Mouse (Mus musculus) MEL (cell line): ENCODE measurements at regions not wholly inside any gene's neighbourhood (a gene's known extent, or its start where the extent isn't known, plus 50 kb on each side); places are given as distances from the start of the nearest gene placed in this dataset.

ENCODE experiments used
- CTCF ChIP-seq, 3 experiments: IDR thresholded peaks in 2 of 3; conservative IDR thresholded peaks in 1 of 3; 2 replicates each; pipeline ENCODE4 v1.5.1; 2011 to 2012; ENCODE audit warnings: low read length in 3 of 3, low read depth in 2 of 3, mild to moderate bottlenecking in 2 of 3, improper control_type of control experiment in 1 of 3, inconsistent platforms in 1 of 3, mixed read lengths in 1 of 3, moderate library complexity in 1 of 3; ENCODE audit not compliant: control insufficient read depth in 1 of 3, insufficient read depth in 1 of 3, poor library complexity in 1 of 3, severe bottlenecking in 1 of 3
- JUND ChIP-seq: IDR thresholded peaks from 2 replicates; pipeline ENCODE4 v1.6.1; 2011; ENCODE audit warnings: low read depth, mild to moderate bottlenecking, improper control_type of control experiment, low read length
- NRF1 ChIP-seq: IDR thresholded peaks from 2 replicates; pipeline ENCODE4 v1.6.1; 2014; ENCODE audit warnings: low read depth, mild to moderate bottlenecking, inconsistent platforms, low read length, improper control_type of control experiment, moderate library complexity; ENCODE audit not compliant: poor library complexity, insufficient read depth, severe bottlenecking
- POLR2A ChIP-seq, 2 experiments: IDR thresholded peaks; 2 replicates each; pipeline ENCODE4 v1.6.1; 2011 to 2012; ENCODE audit warnings: low read length in 2 of 2, mild to moderate bottlenecking in 2 of 2, control low read depth in 1 of 2, improper control_type of control experiment in 1 of 2, low read depth in 1 of 2, moderate library complexity in 1 of 2; ENCODE audit not compliant: control insufficient read depth in 1 of 2, insufficient read depth in 1 of 2, poor library complexity in 1 of 2
- POLR2AphosphoS2 ChIP-seq: IDR thresholded peaks from 2 replicates; pipeline ENCODE4 v1.6.1; 2011; ENCODE audit warnings: low read length, improper control_type of control experiment
- TAL1 ChIP-seq: IDR thresholded peaks from 2 replicates; pipeline ENCODE4 v1.6.1; 2012; ENCODE audit warnings: mild to moderate bottlenecking, inconsistent platforms, low read length, moderate library complexity, mixed read lengths

DNA sequence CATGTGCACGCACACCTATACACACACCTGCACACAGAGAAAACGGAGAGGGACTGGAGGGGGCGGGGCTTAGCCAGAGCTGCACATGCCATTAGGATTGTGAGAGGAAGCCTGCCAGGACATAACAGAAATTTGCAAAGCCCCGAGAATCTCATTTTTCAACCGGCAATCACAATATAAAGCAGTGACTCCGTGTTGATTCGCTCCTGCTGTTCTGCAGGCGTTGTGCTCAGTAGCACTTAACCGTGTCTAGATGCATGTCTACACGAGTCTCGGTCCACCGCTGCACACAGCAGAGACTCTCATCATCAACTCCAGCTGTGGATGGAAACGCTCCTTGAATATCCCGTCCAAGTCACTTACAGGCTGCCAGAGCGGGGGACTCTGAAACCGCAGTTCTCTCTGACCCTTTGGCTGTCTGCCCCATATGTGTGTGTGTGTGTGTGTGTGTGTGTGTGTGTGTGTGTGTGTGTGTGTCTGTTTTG lies 260.1 kb upstream of the Sulf2 start:
- no peak for TF ChIP-seq TAL1
- TF ChIP-seq CTCF (IDR thresholded peaks at IDR 0.05 in 2 of 3, conservative IDR thresholded peaks at IDR 0.05 in 1 of 3; ENCODE audit: control insufficient read depth in 1 of 3, insufficient read depth in 1 of 3, low read depth in 2 of 3, low read length in 3 of 3, poor library complexity in 1 of 3, severe bottlenecking in 1 of 3) = no peak
- TF ChIP-seq JUND = no peak
- no peak for TF ChIP-seq POLR2A (IDR thresholded peaks at IDR 0.05; ENCODE audit: control insufficient read depth in 1 of 2, insufficient read depth in 1 of 2, low read depth in 1 of 2, low read length in 2 of 2, poor library complexity in 1 of 2)
- no peak for TF ChIP-seq NRF1
- TF ChIP-seq POLR2AphosphoS2 = no peak
